Mouse (Mus musculus): ENCODE data around the gene Fars2.
A peak's percentile ranks its signal among the peaks of the same experiment; 100 is the strongest.

Gene Fars2

GRCm38 (mm10) chr13:36733566-36733965, 616.4 kb downstream of the Fars2 start:
- DNase-seq (ENCODE audit: low spot score), result peak; percentile 41

GRCm38 (mm10) chr13:36733989-36734690, 616.9 kb downstream of the Fars2 start:
- DNase-seq (ENCODE audit: low spot score), result peak; percentile 51

GRCm38 (mm10) chr13:36734731-36735571, 617.7 kb downstream of the Fars2 start, which contains the start of gene Nrn1:
Nrn1 (minus strand) TSS chr13:36735131.
- peak; percentile 8 for DNase-seq (ENCODE audit: low spot score)

- DNase-seq (ENCODE audit: low spot score), result peak; percentile 88
Measured at GRCm38 (mm10) chr13:36735901-36736618, 618.8 kb downstream of the Fars2 start.

GRCm38 (mm10) chr13:36736619-36736996, 619.4 kb downstream of the Fars2 start:
- peak; percentile 57 for DNase-seq (ENCODE audit: low spot score)

- DNase-seq (ENCODE audit: low spot score), result no peak
Measured at GRCm38 (mm10) chr13:36750056-36750455, 632.8 kb downstream of the Fars2 start.

- DNase-seq (ENCODE audit: low spot score), result no peak
Measured at GRCm38 (mm10) chr13:36751861-36752260, 634.6 kb downstream of the Fars2 start.

GRCm38 (mm10) chr13:36766801-36767200, 649.6 kb downstream of the Fars2 start:
- DNase-seq (ENCODE audit: low spot score), result no peak

Measured in embryo, embryonic 10 days (tissue).